Mouse (Mus musculus) left cerebral cortex, adult 18-20 months (tissue): ENCODE results near the gene Clcn2. TPM values are rescaled to one million over a fixed set of nuclear protein-coding genes. Genes with fewer than 3 reads are reported as not detected.
"Not testable (repeated sequence)": the region's sequence is repeated elsewhere in the genome, so short reads cannot be mapped to it uniquely, and the experiment has no call there.

Source experiments
- DNase-seq, 2 experiments: peaks; one replicate each; pipeline ENCODE4 v3.0.0; 2021 to 2022; ENCODE audit warnings: low spot score in 2 of 2, mixed read lengths in 1 of 2
- total RNA-seq, 2 experiments: library from RNA; stranded (reverse); gene quantifications; 2 replicates each; pipeline ENCODE4 v1.2.3; 2021

Clcn2 gene
- total RNA-seq, 2 experiments from 2014 or later: 54.8 to 67.2 TPM

DNA sequence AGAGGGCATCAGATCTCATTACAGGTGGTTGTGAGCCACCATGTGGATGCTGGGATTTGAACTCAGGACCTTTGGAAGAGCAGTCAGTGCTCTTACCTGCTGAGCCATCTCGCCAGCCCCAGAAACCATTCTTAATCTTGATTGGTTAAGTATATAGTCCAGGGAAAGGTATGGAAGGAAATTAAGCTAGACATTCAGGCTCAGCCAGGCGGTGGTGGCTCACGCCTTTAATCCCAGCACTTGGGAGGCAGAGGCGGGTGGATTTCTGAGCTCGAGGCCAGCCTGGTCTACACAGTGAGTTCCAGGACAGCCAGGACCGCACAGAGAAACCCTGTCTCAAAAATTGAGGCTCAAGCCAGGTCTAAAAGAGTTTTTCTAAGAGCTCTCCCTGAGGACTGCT, 49.5 kb downstream of the Clcn2 start, which contains the start of gene Eif4g1:
TSS of gene Eif4g1 (plus strand) at position 301 of the 400 bp plus-strand sequence.
- DNase-seq: not testable (repeated sequence)

DNA sequence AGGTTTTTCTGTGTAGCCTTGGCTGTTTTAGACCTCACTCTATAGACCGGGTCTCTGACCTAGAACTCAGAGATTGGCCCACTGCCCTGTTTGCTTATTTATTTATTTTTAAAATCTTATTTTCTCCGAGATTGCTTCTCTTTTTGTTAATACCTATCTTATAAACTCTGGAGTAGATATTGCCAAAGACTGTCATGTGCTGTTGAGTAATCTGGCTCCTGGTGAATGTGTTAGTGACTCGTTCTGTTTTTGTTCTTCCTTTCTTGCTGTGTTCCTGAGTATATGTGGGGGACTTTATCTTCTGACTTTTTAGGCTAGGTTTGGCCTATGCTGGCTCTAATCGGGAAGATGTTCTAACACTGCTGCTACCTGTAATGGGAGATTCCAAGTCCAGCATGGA, 59.9 kb downstream of the Clcn2 start:
- no peak for DNase-seq

DNA sequence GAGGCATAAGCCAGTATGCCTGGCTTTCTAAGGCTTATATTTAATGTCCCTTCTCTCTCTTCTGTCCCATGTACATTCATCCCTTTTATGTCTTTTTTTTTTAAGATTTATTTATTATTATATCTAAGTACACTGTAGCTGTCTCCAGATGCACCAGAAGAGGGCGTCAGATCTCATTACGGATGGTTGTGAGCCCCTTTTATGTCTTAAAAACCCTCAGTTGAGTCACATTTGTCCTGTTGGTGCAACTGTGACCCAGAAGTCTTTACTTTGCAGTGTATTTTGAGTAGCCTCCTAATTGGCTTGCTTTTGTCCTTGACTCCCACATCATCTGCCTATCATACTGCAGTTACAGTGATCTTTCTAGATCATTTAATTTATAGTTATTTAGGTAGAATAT, 64.2 kb downstream of the Clcn2 start:
- no peak for DNase-seq

Other genes starting within 250 kb of the Clcn2 start
- 10 to 100 TPM; 55.8 to 65.4 TPM for gene Eif2b5, start 218.9 kb downstream of the Clcn2 start, total RNA-seq
- gene Dvl3, start 200.8 kb downstream of the Clcn2 start, total RNA-seq: 10 to 100 TPM; 57.0 to 57.5 TPM
- 100 to 1,000 TPM; 826 to 873 TPM for gene Ap2m1, start 182.3 kb downstream of the Clcn2 start, total RNA-seq
- 100 to 1,000 TPM; 100 to 120 TPM for gene Abcf3, start 169.2 kb downstream of the Clcn2 start, total RNA-seq
- 10 to 100 TPM; 50.1 to 62.9 TPM for gene Vwa5b2, start 128.3 kb downstream of the Clcn2 start, total RNA-seq
- gene Eef1akmt4, start 106.2 kb downstream of the Clcn2 start, total RNA-seq: 1 to 10 TPM; 1.9 to 2.9 TPM
- gene Gm49333, start 106.1 kb downstream of the Clcn2 start, total RNA-seq: not detected
- gene Alg3, start 106.0 kb downstream of the Clcn2 start, total RNA-seq: 10 to 100 TPM; 11.7 to 13.4 TPM
- gene Camk2n2, start 96.5 kb downstream of the Clcn2 start, total RNA-seq: 100 to 1,000 TPM; 189 to 201 TPM
- 10 to 100 TPM; 23.7 to 27.6 TPM for gene Ece2, start 87.9 kb downstream of the Clcn2 start, total RNA-seq
- gene Psmd2, start 66.1 kb downstream of the Clcn2 start, total RNA-seq: 100 to 1,000 TPM; 223 to 226 TPM
- 100 to 1,000 TPM; 262 to 265 TPM for gene Eif4g1, start 49.4 kb downstream of the Clcn2 start, total RNA-seq
- gene Fam131a, start 24.5 kb downstream of the Clcn2 start, total RNA-seq: 100 to 1,000 TPM; 320 to 327 TPM
- gene Polr2h, start 81 bp downstream of the Clcn2 start, total RNA-seq: 10 to 100 TPM; 27.6 to 30.2 TPM
- 10 to 100 TPM; 39.9 to 47.0 TPM for gene Chrd, start 15.4 kb upstream of the Clcn2 start, total RNA-seq
- gene Thpo, start 16.8 kb upstream of the Clcn2 start, total RNA-seq: 1 to 10 TPM; 3.7 to 6.0 TPM